Mouse (Mus musculus) liver, embryonic 14.5 days (tissue): Measurements from ENCODE around the gene Tcp11. TPM values are rescaled to one million over a fixed set of nuclear protein-coding genes. Genes with fewer than 3 reads are reported as not detected.

ENCODE experiments used
- ATAC-seq: fragments of 200-750 bp; cut with Nextera tagmentation; 2 replicates; pipeline ENCODE4 v1.8.0; 2017; ENCODE audit warnings: moderate number of reproducible peaks, mild to moderate bottlenecking, moderate library complexity; ENCODE audit not compliant: insufficient read depth
- DNase-seq, 3 experiments: peaks; one replicate each; pipeline ENCODE4 v3.0.0-alpha.2; 2012 to 2013; ENCODE audit warnings: low read depth in 3 of 3, low spot score in 3 of 3
- H3K27ac ChIP-seq: fragments of 300-500 bp; sonication (generic); 2 replicates; pipeline ENCODE4 v1.5.1; 2014; ENCODE audit warnings: moderate library complexity, mild to moderate bottlenecking, control low read depth, inconsistent platforms
- H3K27me3 ChIP-seq: fragments of 300-500 bp; sonication (generic); 2 replicates; pipeline ENCODE4 v1.6.1; 2014; ENCODE audit warnings: mild to moderate bottlenecking, low read length, moderate library complexity; ENCODE audit not compliant: control insufficient read depth, insufficient read depth
- H3K36me3 ChIP-seq: fragments of 300-500 bp; sonication (generic); replicated peaks from 2 replicates; pipeline ENCODE4 v1.6.1; 2014; ENCODE audit warnings: low read depth; ENCODE audit not compliant: control insufficient read depth, insufficient read depth
- H3K4me1 ChIP-seq, 2 experiments: fragments of 200-500 bp in 1 of 2; fragments of 300-500 bp in 1 of 2; sonication (generic) in 1 of 2; replicated peaks; 2 replicates each; pipeline ENCODE4 v1.6.1; 2012 to 2014; ENCODE audit warnings: antibody characterized with exemption in 1 of 2, inconsistent platforms in 1 of 2, low read length in 1 of 2; ENCODE audit not compliant: control insufficient read depth in 2 of 2, insufficient read depth in 2 of 2
- H3K4me2 ChIP-seq: fragments of 300-500 bp; sonication (generic); 2 replicates; pipeline ENCODE4 v1.6.1; 2014; ENCODE audit warnings: low read depth, mild to moderate bottlenecking, control low read depth, moderate library complexity
- H3K4me3 ChIP-seq, 2 experiments: fragments of 200-500 bp in 1 of 2; fragments of 300-500 bp in 1 of 2; sonication (generic) in 1 of 2; 2 replicates each; pipeline ENCODE4 v1.5.1; 2012 to 2014; ENCODE audit warnings: low read depth in 2 of 2, low read length in 2 of 2, mild to moderate bottlenecking in 2 of 2, control low read depth in 1 of 2, inconsistent platforms in 1 of 2, moderate library complexity in 1 of 2; ENCODE audit not compliant: insufficient read depth in 1 of 2
- H3K9ac ChIP-seq: fragments of 300-500 bp; sonication (generic); replicated peaks from 2 replicates; pipeline ENCODE4 v1.6.1; 2014; ENCODE audit warnings: mild to moderate bottlenecking, control low read depth, moderate library complexity
- H3K9me3 ChIP-seq: fragments of 300-500 bp; sonication (generic); 2 replicates; pipeline ENCODE4 v1.6.1; 2016; ENCODE audit warnings: low read length, mixed read lengths; ENCODE audit not compliant: control insufficient read depth
- CTCF ChIP-seq: IDR thresholded peaks from 2 replicates; pipeline ENCODE4 v1.5.1; 2016; ENCODE audit warnings: antibody characterized with exemption, low read depth, control low read depth
- EP300 ChIP-seq: IDR thresholded peaks from 2 replicates; pipeline ENCODE4 v1.6.1; 2016; ENCODE audit warnings: antibody characterized with exemption, low read depth
- WGBS: fragments of 180-500 bp; shearing (Covaris S2); extraction: QIAGEN DNeasy Blood & Tissue Kit; methylation state at CpG from one replicate; pipeline ENCODE4 v1.1.7; 2014; ENCODE audit not compliant: insufficient replicate concordance; 5-methylcytosine and 5-hydroxymethylcytosine counted together
- polyA plus RNA-seq, 2 experiments: library from polyadenylated mRNA; depleted of rRNA in 1 of 2; stranded (reverse) in 1 of 2; unstranded in 1 of 2; fragments of >200 nt; fragmentation: Nextera tagmentation in 1 of 2; extraction: Ambion mirVana in 1 of 2; gene quantifications; 2 replicates each; pipeline versions ENCODE4 v1.2.1 to v1.2.3; 2012 to 2014

The Tcp11 gene
- polyA plus RNA-seq, 2 experiments, result 0.16 TPM; not detected in 1

DNA sequence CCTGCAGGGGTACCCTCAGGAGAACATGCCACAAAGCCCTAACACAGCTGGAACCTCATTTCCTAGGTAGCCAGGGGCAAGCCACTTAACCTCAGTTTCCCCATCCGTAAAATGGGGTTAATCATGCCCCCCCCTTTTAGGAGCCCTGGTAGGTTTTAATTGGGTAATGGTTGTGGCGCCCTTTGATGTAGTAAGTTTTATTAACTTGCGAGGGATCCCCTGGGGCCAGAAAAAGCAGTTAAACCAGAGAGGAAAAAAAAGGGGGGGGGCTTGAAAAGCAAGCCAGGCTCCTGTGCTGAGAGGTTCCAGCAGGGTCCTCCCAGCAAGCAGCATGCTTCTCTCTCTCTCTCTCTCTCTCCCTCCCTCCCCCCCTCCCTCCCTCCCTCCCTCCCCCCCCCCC lies 18.6 kb upstream of the Tcp11 start:
- Histone ChIP-seq H3K27me3 (no peaks in the 10 kb centered on the region), H3K4me1 (no peaks in the 10 kb centered on the region), H3K4me2 (no peak overlapping the region), H3K9ac (no peak overlapping the region), H3K4me3 (no peak overlapping the region), H3K27ac (no peak overlapping the region), H3K9me3 (no peaks in the 10 kb centered on the region), H3K36me3 (no peaks in the 10 kb centered on the region)
- 48% methylated on average over 3 of the region's 3 CpGs for WGBS
- no peak for ATAC-seq
- no peak for TF ChIP-seq CTCF
- TF ChIP-seq EP300, result no peak
- no peak for DNase-seq

DNA sequence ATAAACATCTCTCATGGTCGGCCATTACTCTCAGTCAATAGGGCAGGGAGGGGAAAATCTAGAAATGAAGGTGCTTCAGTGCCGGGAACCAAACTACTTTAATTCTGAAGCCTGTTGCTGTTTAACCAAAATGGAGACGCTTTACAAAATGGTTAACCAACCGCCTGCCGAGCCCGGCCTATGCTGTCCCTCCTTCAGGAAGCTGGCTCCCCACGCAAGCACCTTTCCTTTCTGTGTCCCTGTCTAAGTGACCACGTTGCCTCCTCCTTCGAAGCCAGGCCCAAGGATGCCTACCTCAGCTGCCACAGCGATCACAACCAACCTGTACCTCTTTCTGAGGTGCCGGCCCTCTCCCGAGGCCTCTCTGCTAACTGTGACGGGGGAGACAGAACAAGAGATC lies 16.9 kb upstream of the Tcp11 start:
- no peak overlapping the region for H3K9ac ChIP-seq
- DNase-seq (no peak), ATAC-seq (no peak)
- no peak overlapping the region for H3K4me2 ChIP-seq
- H3K4me3 ChIP-seq, result no peak overlapping the region
- no peaks in the 10 kb centered on the region for H3K27me3 ChIP-seq
- no peaks in the 10 kb centered on the region for H3K36me3 ChIP-seq
- H3K9me3 ChIP-seq, result peaks cover 2% of the 10 kb centered on the region; the same call in 1 of the 2 replicates
- 75% methylated on average over 13 of the region's 13 CpGs for WGBS
- H3K27ac ChIP-seq, result no peak overlapping the region
- no peaks in the 10 kb centered on the region for H3K4me1 ChIP-seq
- TF ChIP-seq CTCF (no peak), EP300 (no peak)

DNA sequence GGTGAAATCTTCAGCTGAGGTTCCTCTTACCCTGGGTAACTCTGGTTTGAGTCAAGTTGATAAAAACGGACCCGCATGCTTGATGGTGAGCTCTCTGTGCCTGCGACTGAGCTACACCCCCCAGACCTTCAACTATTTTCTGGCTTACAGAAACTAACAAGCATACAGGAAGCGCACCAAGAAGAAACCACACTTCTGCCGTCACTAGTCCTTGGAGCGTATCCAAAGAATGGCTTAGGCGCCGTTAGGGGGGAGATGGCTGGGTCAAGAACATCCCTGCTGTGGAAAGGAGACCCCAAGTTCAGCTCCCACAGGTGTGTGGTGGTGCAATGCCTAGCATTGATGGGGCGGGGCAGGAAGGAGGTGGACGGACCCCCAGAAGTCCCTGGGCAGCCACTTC lies 16.0 kb upstream of the Tcp11 start:
- WGBS, result 66% methylated on average over 10 of the region's 10 CpGs

DNA sequence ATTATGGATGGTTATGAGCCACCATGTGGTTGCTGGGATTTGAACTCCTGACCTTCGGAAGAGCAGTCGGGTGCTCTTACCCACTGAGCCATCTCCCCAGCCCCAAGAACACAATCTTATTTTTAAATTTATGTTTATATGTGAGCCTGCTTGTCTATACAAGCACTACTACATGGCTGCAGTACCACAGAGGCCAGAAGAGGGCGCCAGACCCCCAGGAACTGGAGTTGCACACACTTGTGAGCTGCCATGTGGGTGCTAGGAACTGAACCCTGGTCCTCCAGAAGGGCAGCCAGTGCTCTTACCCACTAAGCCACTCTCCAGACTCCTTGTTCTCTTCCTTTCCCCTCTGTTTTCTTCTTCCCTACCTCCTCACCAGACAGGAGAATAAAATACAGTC lies 13.4 kb upstream of the Tcp11 start:
- Histone ChIP-seq H3K4me2 (no peak overlapping the region), H3K9ac (no peak overlapping the region), H3K9me3 (peaks cover 2% of the 10 kb centered on the region; the same call in 1 of the 2 replicates), H3K4me3 (no peak overlapping the region), H3K4me1 (no peaks in the 10 kb centered on the region), H3K27ac (no peak overlapping the region), H3K36me3 (no peaks in the 10 kb centered on the region), H3K27me3 (no peaks in the 10 kb centered on the region)
- 66% methylated on average over 3 of the region's 3 CpGs for WGBS
- DNase-seq (no peak), ATAC-seq (no peak)
- TF ChIP-seq CTCF, result peak; percentile 50
- TF ChIP-seq EP300, result no peak

More for the DNA sequence above, 16.0 kb upstream of the Tcp11 start:
- no peaks in the 10 kb centered on the region for H3K36me3 ChIP-seq
- H3K9me3 ChIP-seq, result peaks cover 2% of the 10 kb centered on the region; the same call in 1 of the 2 replicates
- ATAC-seq (no peak), DNase-seq (no peak)
- H3K27ac ChIP-seq, result no peak overlapping the region
- no peak overlapping the region for H3K9ac ChIP-seq
- no peaks in the 10 kb centered on the region for H3K4me1 ChIP-seq
- H3K27me3 ChIP-seq, result no peaks in the 10 kb centered on the region
- no peak for TF ChIP-seq CTCF
- TF ChIP-seq EP300, result no peak
- no peak overlapping the region for H3K4me3 ChIP-seq
- no peak overlapping the region for H3K4me2 ChIP-seq

DNA sequence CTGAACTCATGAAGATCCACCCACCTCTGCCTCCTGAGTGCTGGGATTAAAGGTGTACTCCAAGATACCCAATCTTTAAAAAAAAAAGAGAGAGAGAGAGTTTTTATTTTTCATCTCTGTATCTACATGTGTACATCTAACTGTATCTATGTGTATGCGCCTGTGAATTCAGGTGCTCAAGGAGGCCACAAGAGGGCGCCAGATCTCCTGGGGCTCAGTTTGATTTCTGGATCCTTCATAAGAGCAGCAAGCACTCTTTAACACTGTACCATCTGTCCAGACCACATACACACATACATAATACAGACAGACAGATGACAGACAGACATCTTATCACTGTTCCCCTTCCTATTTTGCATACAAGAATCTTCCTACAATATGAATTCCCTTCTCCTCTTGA lies 11.9 kb upstream of the Tcp11 start:
- H3K27me3 ChIP-seq, result no peaks in the 10 kb centered on the region
- no peaks in the 10 kb centered on the region for H3K36me3 ChIP-seq
- DNase-seq (no peak), ATAC-seq (no peak)
- TF ChIP-seq EP300, result no peak
- TF ChIP-seq CTCF, result peak; percentile 55
- H3K4me1 ChIP-seq, result no peaks in the 10 kb centered on the region
- no peak overlapping the region for H3K9ac ChIP-seq
- H3K4me2 ChIP-seq, result no peak overlapping the region
- H3K4me3 ChIP-seq, result no peak overlapping the region
- 70% methylated on average over 2 of the region's 2 CpGs for WGBS
- H3K27ac ChIP-seq, result no peak overlapping the region
- H3K9me3 ChIP-seq, result peaks cover 2% of the 10 kb centered on the region; the same call in 1 of the 2 replicates
